Mouse (Mus musculus) midbrain, embryonic 13.5 days (tissue): ENCODE results near the gene Abcc3. TPM values are rescaled to one million over a fixed set of nuclear protein-coding genes. Genes with fewer than 3 reads are reported as not detected.

ENCODE experiments used
- ATAC-seq: fragments of 200-750 bp; cut with Nextera tagmentation; 2 replicates; pipeline ENCODE4 v1.8.0; 2017; ENCODE audit warnings: mild to moderate bottlenecking, moderate TSS enrichment, moderate library complexity
- H3K27ac ChIP-seq: fragments of 300-500 bp; sonication (generic); 2 replicates; pipeline ENCODE4 v1.5.1; 2015; ENCODE audit warnings: inconsistent platforms, mild to moderate bottlenecking, moderate library complexity
- H3K27me3 ChIP-seq: fragments of 300-500 bp; sonication (generic); 2 replicates; pipeline ENCODE4 v1.6.1; 2015; ENCODE audit warnings: mild to moderate bottlenecking, inconsistent platforms
- H3K36me3 ChIP-seq: fragments of 300-500 bp; sonication (generic); 2 replicates; pipeline ENCODE4 v1.6.1; 2015; ENCODE audit warnings: mild to moderate bottlenecking, inconsistent platforms
- H3K4me1 ChIP-seq: fragments of 300-500 bp; sonication (generic); replicated peaks from 2 replicates; pipeline ENCODE4 v1.6.1; 2015; ENCODE audit warnings: inconsistent platforms
- H3K4me2 ChIP-seq: fragments of 300-500 bp; sonication (generic); replicated peaks from 2 replicates; pipeline ENCODE4 v1.6.1; 2015; ENCODE audit warnings: moderate library complexity, mild to moderate bottlenecking, inconsistent platforms
- H3K4me3 ChIP-seq: fragments of 300-500 bp; sonication (generic); replicated peaks from 2 replicates; pipeline ENCODE4 v1.5.1; 2015; ENCODE audit warnings: mild to moderate bottlenecking, inconsistent platforms
- H3K9ac ChIP-seq: fragments of 300-500 bp; sonication (generic); replicated peaks from 2 replicates; pipeline ENCODE4 v1.6.1; 2015; ENCODE audit warnings: mild to moderate bottlenecking, inconsistent platforms
- H3K9me3 ChIP-seq: fragments of 300-500 bp; sonication (generic); 2 replicates; pipeline ENCODE4 v1.6.1; 2016; ENCODE audit warnings: mild to moderate bottlenecking, inconsistent platforms
- WGBS: fragments of 180-500 bp; shearing (Covaris S2); methylation state at CpG from one replicate; pipeline ENCODE4 v1.1.7; 2015; 5-methylcytosine and 5-hydroxymethylcytosine counted together
- polyA plus RNA-seq: library from polyadenylated mRNA; unstranded; fragments of >200 nt; fragmentation: Nextera tagmentation; extraction: Ambion mirVana; gene quantifications from 2 replicates; pipeline ENCODE4 v1.2.1, GENCODE M21; 2015

Gene Abcc3
- polyA plus RNA-seq, 1 experiment from 2014 or later, result 0.90 TPM

GRCm38 (mm10) chr11:94370809-94371208 is 22.0 kb downstream of the Abcc3 start:
- Histone ChIP-seq H3K27me3 (no peaks in the 10 kb centered on the region), H3K4me2 (no peak overlapping the region), H3K4me1 (peaks cover 5% of the 10 kb centered on the region; the same call in 1 of the 2 replicates), H3K9me3 (peaks cover 4% of the 10 kb centered on the region), H3K36me3 (no peaks in the 10 kb centered on the region), H3K27ac (no peak overlapping the region), H3K4me3 (no peak overlapping the region), H3K9ac (no peak overlapping the region)
- WGBS, result 63% methylated on average over 5 of the region's 5 CpGs
- no peak for ATAC-seq

GRCm38 (mm10) chr11:94369981-94370380 is 22.8 kb downstream of the Abcc3 start:
- no peak overlapping the region for H3K27ac ChIP-seq
- no peak overlapping the region for H3K4me3 ChIP-seq
- peaks cover 4% of the 10 kb centered on the region for H3K9me3 ChIP-seq
- H3K4me2 ChIP-seq, result no peak overlapping the region
- H3K4me1 ChIP-seq, result peaks cover 5% of the 10 kb centered on the region; the same call in 1 of the 2 replicates
- H3K9ac ChIP-seq, result no peak overlapping the region
- H3K36me3 ChIP-seq, result no peaks in the 10 kb centered on the region
- ATAC-seq, result no peak
- H3K27me3 ChIP-seq, result no peaks in the 10 kb centered on the region
- WGBS, result 84% methylated on average over 6 of the region's 6 CpGs

GRCm38 (mm10) chr11:94365340-94365739 is 27.5 kb downstream of the Abcc3 start:
- WGBS, result 89% methylated on average over 3 of the region's 3 CpGs
- Histone ChIP-seq H3K36me3 (no peaks in the 10 kb centered on the region), H3K27ac (no peak overlapping the region), H3K27me3 (no peaks in the 10 kb centered on the region), H3K9me3 (peaks cover 4% of the 10 kb centered on the region), H3K9ac (no peak overlapping the region), H3K4me2 (no peak overlapping the region), H3K4me3 (no peak overlapping the region), H3K4me1 (no peaks in the 10 kb centered on the region)
- no peak for ATAC-seq

- Histone ChIP-seq H3K27me3 (no peaks in the 10 kb centered on the region), H3K27ac (no peak overlapping the region), H3K4me2 (no peak overlapping the region), H3K4me1 (no peaks in the 10 kb centered on the region), H3K36me3 (no peaks in the 10 kb centered on the region), H3K9ac (no peak overlapping the region), H3K4me3 (no peak overlapping the region), H3K9me3 (peaks cover 4% of the 10 kb centered on the region)
- no peak for ATAC-seq
- WGBS, result 86% methylated on average over 7 of the region's 7 CpGs
Observed at GRCm38 (mm10) chr11:94363690-94364089, 29.1 kb downstream of the Abcc3 start.

GRCm38 (mm10) chr11:94362101-94362500 is 30.7 kb downstream of the Abcc3 start:
- 94% methylated on average over 5 of the region's 5 CpGs for WGBS
- peaks cover 4% of the 10 kb centered on the region for H3K9me3 ChIP-seq
- no peaks in the 10 kb centered on the region for H3K36me3 ChIP-seq
- H3K4me3 ChIP-seq, result no peak overlapping the region
- ATAC-seq, result no peak
- H3K4me2 ChIP-seq, result no peak overlapping the region
- H3K9ac ChIP-seq, result no peak overlapping the region
- no peaks in the 10 kb centered on the region for H3K4me1 ChIP-seq
- no peak overlapping the region for H3K27ac ChIP-seq
- no peaks in the 10 kb centered on the region for H3K27me3 ChIP-seq

- Histone ChIP-seq H3K4me1 (no peaks in the 10 kb centered on the region), H3K4me3 (no peak overlapping the region), H3K27me3 (no peaks in the 10 kb centered on the region), H3K9ac (no peak overlapping the region), H3K9me3 (peaks cover 4% of the 10 kb centered on the region), H3K36me3 (no peaks in the 10 kb centered on the region), H3K27ac (no peak overlapping the region), H3K4me2 (no peak overlapping the region)
- 94% methylated on average over 14 of the region's 14 CpGs for WGBS
- ATAC-seq, result no peak
Observed at GRCm38 (mm10) chr11:94361166-94361870, 31.5 kb downstream of the Abcc3 start.

GRCm38 (mm10) chr11:94359168-94359567 is 33.6 kb downstream of the Abcc3 start:
- Histone ChIP-seq H3K27me3 (no peaks in the 10 kb centered on the region), H3K9ac (no peak overlapping the region), H3K4me3 (no peak overlapping the region), H3K4me1 (0 out of 2 replicates have a peak, but pooled peaks cover 5% of the 10 kb centered on the region), H3K4me2 (no peak overlapping the region), H3K27ac (no peak overlapping the region), H3K36me3 (no peaks in the 10 kb centered on the region), H3K9me3 (no peaks in the 10 kb centered on the region)
- WGBS, result 96% methylated on average over 12 of the region's 12 CpGs
- no peak for ATAC-seq

GRCm38 (mm10) chr11:94355521-94356217 is 37.1 kb downstream of the Abcc3 start:
- H3K9ac ChIP-seq, result no peak overlapping the region
- H3K9me3 ChIP-seq, result no peaks in the 10 kb centered on the region
- no peak overlapping the region for H3K4me3 ChIP-seq
- H3K27me3 ChIP-seq, result no peaks in the 10 kb centered on the region
- no peaks in the 10 kb centered on the region for H3K36me3 ChIP-seq
- WGBS, result 82% methylated on average over 9 of the region's 9 CpGs
- 0 out of 2 replicates have a peak, but pooled peaks cover 5% of the 10 kb centered on the region for H3K4me1 ChIP-seq
- no peak overlapping the region for H3K4me2 ChIP-seq
- no peak overlapping the region for H3K27ac ChIP-seq
- no peak for ATAC-seq

GRCm38 (mm10) chr11:94351094-94351493 is 41.7 kb downstream of the Abcc3 start:
- no peak overlapping the region for H3K4me2 ChIP-seq
- H3K4me1 ChIP-seq, result 0 out of 2 replicates have a peak, but pooled peaks cover 5% of the 10 kb centered on the region
- no peaks in the 10 kb centered on the region for H3K9me3 ChIP-seq
- H3K36me3 ChIP-seq, result no peaks in the 10 kb centered on the region
- no peaks in the 10 kb centered on the region for H3K27me3 ChIP-seq
- no peak overlapping the region for H3K4me3 ChIP-seq
- 27% methylated on average over 3 of the region's 3 CpGs for WGBS
- ATAC-seq, result no peak
- H3K27ac ChIP-seq, result no peak overlapping the region
- no peak overlapping the region for H3K9ac ChIP-seq

GRCm38 (mm10) chr11:94350337-94350736 is 42.5 kb downstream of the Abcc3 start:
- no peak overlapping the region for H3K9ac ChIP-seq
- H3K4me2 ChIP-seq, result no peak overlapping the region
- no peak overlapping the region for H3K27ac ChIP-seq
- no peak for ATAC-seq
- H3K36me3 ChIP-seq, result no peaks in the 10 kb centered on the region
- H3K4me1 ChIP-seq, result no peaks in the 10 kb centered on the region
- H3K27me3 ChIP-seq, result no peaks in the 10 kb centered on the region
- WGBS, result 73% methylated on average over 1 of the region's 1 CpGs
- no peaks in the 10 kb centered on the region for H3K9me3 ChIP-seq
- H3K4me3 ChIP-seq, result no peak overlapping the region

GRCm38 (mm10) chr11:94349839-94350238 is 43.0 kb downstream of the Abcc3 start:
- Histone ChIP-seq H3K4me2 (no peak overlapping the region), H3K27ac (no peak overlapping the region), H3K9ac (no peak overlapping the region), H3K27me3 (no peaks in the 10 kb centered on the region; the same call in 1 of the 2 replicates), H3K9me3 (no peaks in the 10 kb centered on the region), H3K36me3 (no peaks in the 10 kb centered on the region), H3K4me3 (no peak overlapping the region), H3K4me1 (no peaks in the 10 kb centered on the region)
- 89% methylated on average over 2 of the region's 2 CpGs for WGBS
- no peak for ATAC-seq

GRCm38 (mm10) chr11:94347063-94347575 is 45.7 kb downstream of the Abcc3 start:
- WGBS, result 93% methylated on average over 7 of the region's 7 CpGs
- H3K4me2 ChIP-seq, result no peak overlapping the region

More at GRCm38 (mm10) chr11:94347063-94347575, 45.7 kb downstream of the Abcc3 start:
- no peak for ATAC-seq
- Histone ChIP-seq H3K9ac (no peak overlapping the region), H3K27ac (no peak overlapping the region), H3K4me1 (peaks cover 27% of the 10 kb centered on the region), H3K27me3 (no peaks in the 10 kb centered on the region; the same call in 1 of the 2 replicates), H3K36me3 (no peaks in the 10 kb centered on the region), H3K9me3 (no peaks in the 10 kb centered on the region), H3K4me3 (no peak overlapping the region)
